Mouse (Mus musculus): Measurements from ENCODE around the gene Fbxw11. TPM values are rescaled to one million over a fixed set of nuclear protein-coding genes. Genes with fewer than 3 reads are reported as not detected.
A peak's percentile ranks its signal among the peaks of the same experiment; 100 is the strongest.
"Not testable (repeated sequence)": the region's sequence is repeated elsewhere in the genome, so short reads cannot be mapped to it uniquely, and the experiment has no call there.

Fbxw11 gene
- total RNA-seq, 1 experiment from 2014 or later: 49.9 TPM

DNA sequence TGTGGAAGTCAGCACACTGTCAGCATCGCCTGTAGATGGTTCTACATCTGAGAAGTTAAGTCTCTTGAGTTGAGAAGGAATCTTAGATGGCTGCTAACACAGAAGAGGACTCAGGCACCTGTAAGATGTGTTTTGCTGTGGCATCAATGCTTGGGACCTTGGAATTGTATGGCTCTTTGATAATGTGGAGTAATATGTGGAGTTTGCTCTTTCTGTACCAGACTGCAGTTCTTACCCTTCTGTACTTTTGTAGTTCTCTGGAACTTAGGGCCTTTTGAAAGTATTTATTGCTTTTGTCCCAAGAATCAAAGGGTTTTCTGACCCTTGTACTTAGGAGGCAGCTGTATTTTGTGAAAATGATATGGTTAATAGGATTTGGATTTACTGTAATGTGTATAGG, 9.2 kb downstream of the Fbxw11 start:
- ATAC-seq (ENCODE audit: extremely low read depth, insufficient number of reproducible peaks, low FRiP score, poor library complexity, severe bottlenecking): no peak

DNA sequence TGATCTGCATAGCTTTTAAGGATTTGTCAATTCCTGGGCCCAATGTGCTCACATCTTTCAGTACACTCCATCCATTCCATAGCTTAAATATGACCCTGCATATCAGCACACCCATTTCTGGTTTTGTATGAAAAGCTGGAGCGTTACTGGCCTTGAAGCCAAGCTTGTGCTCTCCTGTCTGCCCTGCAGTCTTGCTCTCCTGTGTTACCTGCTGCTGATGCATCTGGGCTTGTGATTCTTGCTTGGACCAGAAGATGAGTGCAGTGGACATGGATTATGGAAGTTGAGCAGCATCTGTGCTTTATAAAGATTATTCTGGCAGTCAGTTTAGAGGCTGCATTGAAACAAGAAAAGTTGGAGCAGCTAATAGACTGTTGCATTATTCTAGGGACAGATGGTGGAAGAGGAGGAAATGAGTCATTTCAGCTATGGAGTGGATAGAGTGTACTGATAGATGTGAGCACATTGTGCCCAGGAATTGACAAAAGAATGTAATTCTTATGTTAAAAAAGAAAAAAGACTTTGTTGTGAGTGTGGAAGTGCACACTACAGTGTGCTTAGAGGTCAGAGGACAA, 19.6 kb downstream of the Fbxw11 start:
- ATAC-seq (ENCODE audit: extremely low read depth, insufficient number of reproducible peaks, low FRiP score, poor library complexity, severe bottlenecking): no peak

DNA sequence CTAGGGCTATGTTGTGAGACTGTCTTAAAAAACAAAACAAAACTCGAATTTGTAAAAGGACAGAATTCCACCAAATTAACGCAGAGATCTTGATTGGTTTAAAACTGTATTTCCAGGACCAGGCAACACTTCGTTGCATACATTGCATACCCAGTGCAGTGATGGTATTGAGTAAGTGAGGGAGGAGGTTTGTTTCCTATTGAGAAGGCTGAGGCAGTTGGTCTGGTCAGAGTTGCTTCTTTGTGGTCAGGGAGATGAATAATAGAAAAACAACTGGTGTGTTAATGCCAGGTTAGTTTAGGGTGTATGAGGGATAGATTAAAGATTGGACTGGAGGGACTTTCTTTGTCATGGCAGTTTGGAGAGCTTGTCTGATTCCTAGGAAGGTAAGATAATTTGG, 23.1 kb downstream of the Fbxw11 start:
- ATAC-seq (ENCODE audit: extremely low read depth, insufficient number of reproducible peaks, low FRiP score, poor library complexity, severe bottlenecking): no peak

DNA sequence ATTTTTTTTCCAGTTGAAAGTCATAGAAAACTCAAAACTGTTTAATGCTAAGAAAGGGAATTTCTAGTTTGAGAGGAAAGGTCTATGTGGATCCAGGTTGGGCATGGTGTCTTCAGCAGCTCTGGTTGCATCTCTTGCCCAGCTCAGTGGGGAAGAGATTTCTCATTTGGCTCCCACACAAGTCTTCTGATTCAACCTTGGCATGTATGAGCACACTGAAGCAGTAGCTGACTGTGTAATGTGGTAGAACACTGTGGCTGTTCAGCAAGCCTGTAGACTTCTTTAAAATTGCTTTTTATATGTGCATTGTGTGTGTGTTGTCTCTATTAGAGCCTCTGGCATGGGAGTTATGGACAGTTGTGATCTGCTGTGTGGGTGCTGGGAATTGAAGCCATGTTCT, 24.5 kb downstream of the Fbxw11 start:
- no peak for ATAC-seq (ENCODE audit: extremely low read depth, insufficient number of reproducible peaks, low FRiP score, poor library complexity, severe bottlenecking)

DNA sequence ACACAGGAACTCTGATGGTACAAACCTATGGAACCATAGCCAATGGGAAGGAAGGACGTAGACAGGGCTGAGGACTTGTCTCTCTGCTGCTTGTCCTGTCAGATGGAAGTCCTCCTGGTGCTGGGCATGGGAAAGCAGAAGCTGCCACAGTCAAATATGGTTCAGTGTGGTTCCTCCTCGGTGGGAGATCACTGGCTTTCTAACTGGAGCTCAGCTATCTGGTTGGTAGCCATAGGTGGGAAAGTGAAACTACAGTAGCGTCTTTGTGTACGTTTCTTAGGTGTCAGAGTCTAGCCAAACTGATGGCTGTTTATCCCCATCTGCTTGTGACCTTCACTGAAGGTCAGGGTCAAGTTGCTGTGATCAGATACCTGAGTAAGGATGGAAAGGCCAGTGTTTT, 29.0 kb downstream of the Fbxw11 start:
- peak; percentile 19; the same call in 1 of the 2 replicates for ATAC-seq (ENCODE audit: extremely low read depth, insufficient number of reproducible peaks, low FRiP score, poor library complexity, severe bottlenecking)

DNA sequence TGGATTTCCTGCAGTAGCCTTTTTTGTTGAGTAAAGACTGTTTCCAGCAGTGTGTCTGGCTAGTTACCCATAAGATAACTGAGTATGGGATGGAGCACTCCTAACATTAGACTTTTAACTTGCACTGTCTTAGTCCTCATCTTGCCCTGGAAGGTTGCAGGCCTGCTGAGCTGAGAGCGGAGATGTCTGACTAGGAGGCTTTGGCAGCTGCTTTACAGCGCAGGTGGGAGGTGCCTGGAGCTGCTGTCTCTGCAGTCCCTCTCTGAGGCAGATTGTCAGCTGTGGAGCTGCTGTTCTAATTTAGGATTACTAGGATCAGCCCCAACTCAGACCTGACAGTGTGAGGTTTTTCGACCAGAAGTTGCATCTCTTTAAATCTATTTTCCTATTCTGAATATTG, 34.3 kb downstream of the Fbxw11 start:
- ATAC-seq (ENCODE audit: extremely low read depth, insufficient number of reproducible peaks, low FRiP score, poor library complexity, severe bottlenecking): no peak

DNA sequence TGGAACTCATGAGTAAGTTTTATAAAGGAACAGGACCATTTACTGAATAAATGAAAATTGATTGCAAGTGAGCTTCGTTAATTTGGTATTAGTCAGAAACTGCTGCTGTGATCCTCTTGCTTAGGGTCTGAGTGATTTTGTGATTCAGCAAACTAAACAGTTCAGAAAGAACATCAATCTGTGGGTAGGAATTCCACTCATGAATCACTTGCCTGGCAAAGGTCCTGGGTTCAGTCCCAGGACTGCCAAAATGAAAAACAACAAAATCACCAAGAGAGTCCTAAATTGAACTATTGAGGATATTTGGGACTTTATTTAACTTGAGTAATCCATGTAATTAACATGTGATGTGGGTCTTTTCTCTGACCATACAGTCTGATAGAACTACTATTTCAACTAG, 35.3 kb downstream of the Fbxw11 start:
- ATAC-seq (ENCODE audit: extremely low read depth, insufficient number of reproducible peaks, low FRiP score, poor library complexity, severe bottlenecking): no peak

DNA sequence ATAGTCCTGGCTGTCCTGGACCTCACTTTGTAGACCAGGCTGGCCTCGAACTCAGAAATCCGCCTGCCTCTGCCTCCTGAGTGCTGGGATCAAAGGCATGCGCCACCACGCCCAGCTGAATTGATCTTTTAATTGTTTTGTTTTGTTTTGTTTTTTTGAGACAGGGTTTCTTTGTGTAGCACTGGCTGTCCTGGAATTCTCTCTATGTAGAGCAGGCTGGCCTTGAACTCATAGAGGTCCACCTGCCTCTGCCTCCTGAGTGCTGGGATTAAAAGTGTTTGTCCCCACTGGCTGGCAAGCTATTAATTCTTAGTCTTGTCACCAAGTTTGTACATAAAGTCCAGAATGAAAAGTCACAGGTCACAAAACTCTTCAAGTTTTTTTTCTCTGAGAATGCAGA, 36.6 kb downstream of the Fbxw11 start:
- ATAC-seq (ENCODE audit: extremely low read depth, insufficient number of reproducible peaks, low FRiP score, poor library complexity, severe bottlenecking): not testable (repeated sequence)

DNA sequence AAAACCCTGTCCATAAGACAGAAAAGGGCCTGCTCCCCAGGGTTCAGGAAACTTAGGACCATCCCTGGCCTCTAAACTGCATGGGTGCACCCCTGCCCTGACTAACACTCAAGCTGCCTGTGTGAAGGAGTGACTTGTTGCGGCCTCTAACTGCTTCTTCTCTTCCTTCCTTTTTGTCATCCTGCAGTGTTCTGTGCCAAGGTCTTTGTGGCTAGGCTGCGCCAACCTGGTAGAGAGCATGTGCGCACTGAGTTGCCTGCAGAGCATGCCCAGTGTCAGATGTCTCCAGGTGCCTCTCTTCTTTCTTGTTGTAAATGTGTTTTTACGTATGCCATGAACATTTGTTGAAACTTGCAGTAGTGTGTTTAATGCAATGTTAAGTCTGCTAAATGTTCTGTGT, 37.5 kb downstream of the Fbxw11 start:
- no peak for ATAC-seq (ENCODE audit: extremely low read depth, insufficient number of reproducible peaks, low FRiP score, poor library complexity, severe bottlenecking)

DNA sequence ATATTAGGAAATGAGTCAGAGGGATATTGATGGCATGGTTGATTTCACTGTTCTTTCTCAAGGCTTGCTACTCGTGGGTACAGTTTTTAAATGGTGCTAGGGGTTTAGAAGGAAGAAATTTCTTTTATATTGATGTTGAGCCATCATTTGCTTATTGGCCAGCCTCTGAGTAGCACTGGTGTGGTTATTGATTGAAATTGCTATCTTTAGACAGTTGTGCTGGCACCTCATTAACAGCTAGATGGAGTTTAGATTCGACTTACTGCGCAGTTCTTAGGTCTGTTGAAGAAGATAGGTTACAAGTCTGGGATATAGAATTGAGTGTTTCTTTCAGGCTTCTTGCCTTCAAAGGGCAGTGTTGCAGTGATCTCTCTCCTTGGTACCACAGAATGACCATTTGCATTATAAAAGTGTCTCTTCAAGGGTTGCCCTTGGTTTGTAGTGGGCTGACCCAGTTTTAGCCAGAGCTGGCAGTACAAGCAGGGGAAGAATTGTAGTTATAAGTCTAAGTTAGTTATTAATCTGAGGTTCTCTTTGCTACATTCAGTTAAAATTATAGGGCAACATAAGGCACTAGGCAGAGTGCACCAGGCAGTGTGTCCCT, 38.8 kb downstream of the Fbxw11 start:
- no peak for ATAC-seq (ENCODE audit: extremely low read depth, insufficient number of reproducible peaks, low FRiP score, poor library complexity, severe bottlenecking)

DNA sequence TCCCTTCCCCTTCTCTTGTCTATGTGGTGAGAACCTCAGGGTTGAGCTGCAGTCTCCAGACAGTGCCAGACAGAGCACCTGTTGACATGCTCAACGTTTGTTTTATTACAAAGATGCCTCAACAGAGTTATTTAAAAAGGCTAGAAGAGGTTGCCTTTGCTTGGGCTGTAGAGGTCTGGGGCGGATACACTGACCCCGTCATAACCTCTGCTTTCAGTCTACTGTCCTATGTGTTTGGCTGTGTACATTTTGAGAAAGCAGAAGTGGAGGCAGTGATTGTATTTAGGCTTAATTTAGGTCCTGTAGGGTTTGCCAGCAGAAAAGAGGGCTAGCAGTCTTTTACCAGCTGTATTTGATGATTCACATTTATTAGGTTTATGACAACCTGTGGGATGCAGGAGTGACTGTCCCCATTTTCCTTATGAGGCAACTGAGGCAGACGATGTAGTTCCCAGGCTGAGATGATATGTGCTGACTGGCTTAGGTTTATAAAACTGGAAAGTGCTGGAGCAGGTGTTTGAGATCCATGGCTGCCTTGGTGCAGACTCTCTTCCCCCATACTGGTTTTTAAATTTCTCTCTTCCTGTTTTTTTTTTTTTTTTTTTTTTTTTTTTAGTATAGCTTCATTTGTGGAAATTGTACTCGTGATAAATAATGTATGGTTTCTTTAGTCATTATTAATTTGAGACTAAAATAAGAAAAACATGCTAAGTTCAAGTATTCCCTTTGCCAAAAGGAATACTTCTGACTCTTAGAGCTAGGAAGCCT, 40.0 kb downstream of the Fbxw11 start:
- peak; percentile 58; the same call in 1 of the 2 replicates for ATAC-seq (ENCODE audit: extremely low read depth, insufficient number of reproducible peaks, low FRiP score, poor library complexity, severe bottlenecking)

DNA sequence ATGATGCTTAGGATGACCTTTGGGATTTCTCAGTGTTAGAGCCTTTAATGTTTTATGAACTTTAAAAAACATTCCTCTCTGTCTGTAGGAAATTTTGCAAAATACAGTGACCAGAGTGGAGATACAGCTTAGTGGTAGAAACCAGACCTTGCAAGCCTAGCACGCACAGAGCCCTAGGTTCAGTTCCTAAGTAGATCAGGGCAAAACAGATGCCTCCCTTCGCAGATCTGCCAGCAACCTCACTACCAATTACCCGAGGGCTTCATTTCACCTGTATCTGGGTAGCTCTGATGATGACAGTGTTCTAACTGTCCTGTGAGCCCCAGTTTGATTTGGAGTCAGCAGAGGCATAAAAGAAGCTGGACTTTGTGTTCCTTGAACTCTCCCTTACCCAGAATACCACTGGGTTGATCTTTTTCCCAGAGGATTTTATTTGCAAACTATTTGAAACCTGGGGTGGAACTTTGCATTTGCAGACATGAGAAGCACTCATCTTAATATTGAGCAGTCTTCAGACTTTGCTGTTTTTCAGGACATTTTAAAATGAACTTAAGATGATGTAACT, 42.2 kb downstream of the Fbxw11 start:
- ATAC-seq (ENCODE audit: extremely low read depth, insufficient number of reproducible peaks, low FRiP score, poor library complexity, severe bottlenecking): no peak

DNA sequence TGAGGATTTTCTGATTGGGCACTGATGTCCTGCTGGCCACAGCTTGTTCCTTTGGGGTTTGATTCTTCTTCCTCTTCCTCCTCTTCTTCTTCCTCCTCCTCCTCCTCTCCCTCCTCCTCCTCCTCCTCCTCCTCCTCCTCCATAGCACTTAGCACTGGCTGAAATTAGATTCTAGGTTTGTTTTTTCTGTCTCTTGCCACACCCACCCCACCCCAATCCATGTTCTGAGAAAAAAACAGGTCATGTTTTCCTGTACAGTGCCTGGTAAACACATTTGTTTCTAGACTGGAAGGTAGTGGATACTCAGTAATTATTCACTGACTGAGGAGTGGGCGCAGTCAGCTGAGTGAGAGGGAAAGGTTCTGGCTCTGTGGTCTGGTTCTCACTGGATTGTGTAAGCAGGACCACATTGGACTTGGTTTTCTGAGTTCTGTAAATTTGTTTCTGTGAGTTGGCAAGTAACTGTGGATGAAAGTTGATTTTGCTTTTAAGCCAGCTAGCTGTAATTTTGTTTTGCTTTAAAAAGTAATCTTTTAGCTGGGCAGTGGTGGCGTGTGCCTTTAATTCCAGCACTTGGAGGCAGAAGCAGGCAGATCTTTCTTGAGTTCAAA, 45.8 kb downstream of the Fbxw11 start:
- ATAC-seq (ENCODE audit: extremely low read depth, insufficient number of reproducible peaks, low FRiP score, poor library complexity, severe bottlenecking): no peak

DNA sequence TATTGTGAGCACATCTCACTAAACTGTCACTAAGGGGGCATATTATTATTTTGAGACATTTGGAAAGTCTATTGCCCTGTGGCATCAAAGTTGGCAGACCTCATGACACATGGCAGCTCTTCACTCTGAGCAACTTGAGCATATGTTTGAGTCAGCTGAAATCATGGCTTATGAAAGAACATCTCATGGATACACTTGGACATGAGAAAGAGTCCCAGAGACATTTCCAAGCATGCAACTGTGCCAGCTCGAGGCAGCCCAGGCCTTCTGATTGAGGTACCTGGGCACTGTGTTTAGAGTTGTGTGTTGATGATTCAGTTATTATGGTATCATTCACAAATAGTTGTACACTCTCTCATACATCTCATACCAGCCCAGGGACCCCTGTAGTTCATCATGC, 47.0 kb downstream of the Fbxw11 start:
- ATAC-seq (ENCODE audit: extremely low read depth, insufficient number of reproducible peaks, low FRiP score, poor library complexity, severe bottlenecking): no peak

DNA sequence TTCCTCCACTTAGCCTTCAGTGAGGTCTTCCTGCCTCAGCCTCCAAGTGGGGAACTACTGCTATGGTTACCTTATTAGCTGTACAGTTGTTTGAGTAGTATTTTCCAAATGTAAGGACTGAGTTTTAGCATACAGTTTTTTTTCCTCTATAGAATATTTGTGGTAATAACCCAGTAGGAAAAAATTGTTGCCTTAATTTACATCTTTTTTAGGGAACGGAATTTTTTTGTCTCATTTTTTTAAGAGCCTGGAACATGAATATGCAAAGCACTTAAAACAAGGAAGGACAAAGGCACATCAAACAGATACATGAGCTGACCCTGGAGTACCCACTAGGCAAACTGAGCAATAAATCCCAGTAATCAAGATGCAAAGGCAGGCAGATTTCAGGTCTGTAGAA, 50.3 kb downstream of the Fbxw11 start:
- ATAC-seq (ENCODE audit: extremely low read depth, insufficient number of reproducible peaks, low FRiP score, poor library complexity, severe bottlenecking): no peak

DNA sequence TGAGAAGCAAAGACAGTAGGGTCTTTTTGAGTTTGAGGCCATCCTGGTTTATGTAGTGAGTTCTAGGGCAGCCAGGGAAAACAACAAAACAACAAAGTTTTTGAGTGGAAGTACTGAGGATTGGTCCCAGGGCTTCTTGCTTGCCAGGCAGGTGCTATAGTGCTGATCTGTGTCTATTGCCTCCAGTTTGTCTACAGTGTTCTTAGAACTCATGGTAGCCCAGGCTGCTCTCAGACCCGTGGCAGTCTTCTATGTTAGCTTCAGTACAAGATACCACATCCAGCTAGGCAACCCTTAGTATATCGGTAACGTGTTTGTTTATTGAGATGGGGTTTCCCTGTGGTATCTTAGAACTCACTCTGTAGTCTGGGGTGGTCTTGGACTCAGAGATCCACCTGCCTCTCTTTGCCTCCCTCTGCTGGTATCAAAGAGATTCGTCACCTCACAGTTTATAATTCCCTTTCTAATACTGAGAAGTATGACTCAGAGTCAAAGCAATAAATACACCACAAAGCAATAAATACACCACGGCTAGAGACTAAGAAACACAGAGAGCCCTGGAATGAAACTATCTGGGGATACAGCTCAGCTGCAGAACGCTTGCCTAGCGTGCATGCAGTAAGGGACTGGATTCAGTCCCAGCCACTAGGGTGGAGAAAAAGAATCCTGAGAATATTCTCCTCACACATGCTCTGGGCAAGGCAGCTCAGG, 51.1 kb downstream of the Fbxw11 start:
- ATAC-seq (ENCODE audit: extremely low read depth, insufficient number of reproducible peaks, low FRiP score, poor library complexity, severe bottlenecking): no peak

DNA sequence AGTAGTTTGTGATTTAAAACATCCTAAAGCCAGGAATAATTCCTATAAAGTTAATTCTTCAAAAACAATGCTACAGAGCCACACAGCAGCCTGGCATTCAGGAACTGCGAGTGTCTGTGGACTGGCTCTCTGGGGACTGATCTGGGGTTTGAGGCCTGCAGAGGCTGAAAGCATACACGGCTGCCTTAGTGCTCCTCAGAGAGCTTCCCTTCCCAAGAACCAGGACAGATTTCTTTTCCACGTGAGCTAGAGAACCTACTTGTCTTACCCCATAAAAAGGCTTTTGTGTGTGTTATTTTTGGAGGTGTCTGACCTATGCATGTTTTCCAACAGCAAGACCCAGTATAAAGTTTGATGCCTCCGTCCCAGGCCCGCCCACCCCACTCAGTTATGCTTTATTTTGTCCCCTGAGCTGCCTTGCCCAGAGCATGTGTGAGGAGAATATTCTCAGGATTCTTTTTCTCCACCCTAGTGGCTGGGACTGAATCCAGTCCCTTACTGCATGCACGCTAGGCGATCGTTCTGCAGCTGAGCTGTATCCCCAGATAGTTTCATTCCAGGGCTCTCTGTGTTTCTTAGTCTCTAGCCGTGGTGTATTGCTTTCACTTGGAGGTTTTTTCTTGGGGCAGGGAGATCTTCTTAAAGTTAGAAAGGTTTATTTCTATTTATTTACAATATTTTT, 51.9 kb downstream of the Fbxw11 start:
- ATAC-seq (ENCODE audit: extremely low read depth, insufficient number of reproducible peaks, low FRiP score, poor library complexity, severe bottlenecking): not testable (repeated sequence)

DNA sequence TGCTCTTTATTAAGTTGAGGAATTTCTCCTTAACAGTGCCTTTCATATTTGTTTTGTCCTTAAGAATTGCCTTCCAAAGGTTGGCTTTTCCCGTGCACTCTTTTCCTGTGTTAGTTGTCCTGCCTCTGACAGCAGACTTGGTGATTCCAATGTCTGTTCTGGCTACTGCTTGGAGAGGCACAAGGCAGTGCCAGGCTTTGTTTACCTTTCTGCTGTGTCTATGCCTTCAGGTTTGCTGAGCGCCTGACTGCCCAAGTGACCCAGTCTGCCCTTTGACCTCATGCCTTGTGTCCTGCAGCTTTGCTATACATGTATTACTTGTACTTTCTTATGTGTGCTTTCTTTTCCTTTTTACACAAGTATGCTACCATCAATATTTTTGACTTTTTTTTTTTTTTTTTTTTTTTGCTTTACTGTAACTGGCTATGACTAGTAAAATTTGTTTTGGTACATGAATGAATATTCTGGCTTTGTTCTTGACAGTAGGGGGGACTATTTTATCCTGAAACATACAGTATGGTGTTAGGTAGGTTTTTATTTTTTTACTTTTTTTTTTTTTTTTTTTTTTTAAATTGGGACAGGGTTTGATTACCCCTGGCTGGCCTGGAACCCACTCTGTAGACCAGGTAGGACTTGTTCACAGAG, 54.0 kb downstream of the Fbxw11 start:
- ATAC-seq (ENCODE audit: extremely low read depth, insufficient number of reproducible peaks, low FRiP score, poor library complexity, severe bottlenecking): no peak
